Mouse (Mus musculus): ENCODE results near the gene Lalba. TPM values are rescaled to one million over a fixed set of nuclear protein-coding genes. Genes with fewer than 3 reads are reported as not detected.
"Not testable (repeated sequence)": the region's sequence is repeated elsewhere in the genome, so short reads cannot be mapped to it uniquely, and the experiment has no call there.

Lalba gene
- polyA plus RNA-seq (2014; fragmentation: Nextera tagmentation; extraction: Ambion mirVana) = not detected in 2 replicates

- no peak for ATAC-seq (ENCODE audit: low FRiP score, low TSS enrichment)
These were observed at the start of gene Lalba for GRCm38 (mm10) chr15:98482701-98483100. Gene Lalba, minus strand, starts transcription at chr15:98482721.

GRCm38 (mm10) chr15:98532281-98532680 is 49.8 kb upstream of the Lalba start:
- no peak for DNase-seq

More at GRCm38 (mm10) chr15:98482701-98483100, at the start of gene Lalba:
- H3K27ac ChIP-seq (replicated peaks; ENCODE audit: low read depth, low read length) = no peak within 1 kb of the TSS
- H3K4me3 ChIP-seq (replicated peaks; ENCODE audit: low read depth, low read length) = no peak within 1 kb of the TSS
- H3K4me2 ChIP-seq (ENCODE audit: low read length) = no peak within 1 kb of the TSS
- 59% methylated on average over 3 of the region's 3 CpGs for WGBS
- no peaks in the 10 kb centered on the region for H3K9me3 ChIP-seq (ENCODE audit: control insufficient read depth, low read length)
- no peaks in the 10 kb centered on the region for H3K4me1 ChIP-seq (ENCODE audit: control insufficient read depth, insufficient read depth, low read length)
- H3K36me3 ChIP-seq (ENCODE audit: control insufficient read depth, insufficient read depth, low read length) = no peaks in the 10 kb centered on the region
- H3K27me3 ChIP-seq (ENCODE audit: control insufficient read depth, insufficient read depth, low read length) = no peaks in the 10 kb centered on the region
- no peak within 1 kb of the TSS for H3K9ac ChIP-seq (replicated peaks; ENCODE audit: low read length)
- DNase-seq = no peak

GRCm38 (mm10) chr15:98528066-98528563 is 45.6 kb upstream of the Lalba start:
- H3K4me2 ChIP-seq (ENCODE audit: low read length) = no peak overlapping the region
- no peak overlapping the region for H3K27ac ChIP-seq (replicated peaks; ENCODE audit: low read depth, low read length)
- peaks cover 82% of the 10 kb centered on the region for H3K36me3 ChIP-seq (ENCODE audit: control insufficient read depth, insufficient read depth, low read length)
- no peaks in the 10 kb centered on the region for H3K27me3 ChIP-seq (ENCODE audit: control insufficient read depth, insufficient read depth, low read length)
- DNase-seq (no peak), ATAC-seq (ENCODE audit: low FRiP score, low TSS enrichment) (no peak)
- peaks cover 10% of the 10 kb centered on the region for H3K4me1 ChIP-seq (ENCODE audit: control insufficient read depth, insufficient read depth, low read length)
- no peak overlapping the region for H3K4me3 ChIP-seq (replicated peaks; ENCODE audit: low read depth, low read length)
- 84% methylated on average over 5 of the region's 5 CpGs for WGBS
- H3K9me3 ChIP-seq (ENCODE audit: control insufficient read depth, low read length) = no peaks in the 10 kb centered on the region
- H3K9ac ChIP-seq (replicated peaks; ENCODE audit: low read length) = no peak overlapping the region

More at GRCm38 (mm10) chr15:98532281-98532680, 49.8 kb upstream of the Lalba start:
- H3K27me3 ChIP-seq (ENCODE audit: control insufficient read depth, insufficient read depth, low read length) = no peaks in the 10 kb centered on the region
- peak overlapping the region; percentile 97; the same call in 1 of the 2 replicates for H3K9ac ChIP-seq (replicated peaks; ENCODE audit: low read length)
- no peak overlapping the region for H3K27ac ChIP-seq (replicated peaks; ENCODE audit: low read depth, low read length)
- H3K4me2 ChIP-seq (ENCODE audit: low read length) = peak overlapping the region; percentile 90
- WGBS = 42% methylated on average over 5 of the region's 5 CpGs
- H3K9me3 ChIP-seq (ENCODE audit: control insufficient read depth, low read length) = no peaks in the 10 kb centered on the region
- peak overlapping the region; percentile 80 for H3K4me3 ChIP-seq (replicated peaks; ENCODE audit: low read depth, low read length)
- no peak for ATAC-seq (ENCODE audit: low FRiP score, low TSS enrichment)
- H3K36me3 ChIP-seq (ENCODE audit: control insufficient read depth, insufficient read depth, low read length) = peaks cover 46% of the 10 kb centered on the region
- peaks cover 10% of the 10 kb centered on the region for H3K4me1 ChIP-seq (ENCODE audit: control insufficient read depth, insufficient read depth, low read length)

- Histone ChIP-seq H3K27ac (replicated peaks; ENCODE audit: low read depth, low read length) (no peak overlapping the region), H3K36me3 (ENCODE audit: control insufficient read depth, insufficient read depth, low read length) (peaks cover 91% of the 10 kb centered on the region), H3K4me3 (replicated peaks; ENCODE audit: low read depth, low read length) (no peak overlapping the region), H3K27me3 (ENCODE audit: control insufficient read depth, insufficient read depth, low read length) (no peaks in the 10 kb centered on the region), H3K4me2 (ENCODE audit: low read length) (no peak overlapping the region), H3K9ac (replicated peaks; ENCODE audit: low read length) (no peak overlapping the region), H3K9me3 (ENCODE audit: control insufficient read depth, low read length) (no peaks in the 10 kb centered on the region), H3K4me1 (ENCODE audit: control insufficient read depth, insufficient read depth, low read length) (peaks cover 2% of the 10 kb centered on the region)
- WGBS = 91% methylated on average over 5 of the region's 5 CpGs
- ATAC-seq (ENCODE audit: low FRiP score, low TSS enrichment) (no peak), DNase-seq (no peak)
These were observed 44.7 kb upstream of the Lalba start for GRCm38 (mm10) chr15:98527056-98527771.

- H3K4me2 ChIP-seq (ENCODE audit: low read length) = no peak overlapping the region
- no peak overlapping the region for H3K4me3 ChIP-seq (replicated peaks; ENCODE audit: low read depth, low read length)
- H3K36me3 ChIP-seq (ENCODE audit: control insufficient read depth, insufficient read depth, low read length) = peaks cover 96% of the 10 kb centered on the region
- no peaks in the 10 kb centered on the region for H3K4me1 ChIP-seq (ENCODE audit: control insufficient read depth, insufficient read depth, low read length)
- no peaks in the 10 kb centered on the region for H3K27me3 ChIP-seq (ENCODE audit: control insufficient read depth, insufficient read depth, low read length)
- no peak for ATAC-seq (ENCODE audit: low FRiP score, low TSS enrichment)
- WGBS = 74% methylated on average over 5 of the region's 5 CpGs
- H3K9ac ChIP-seq (replicated peaks; ENCODE audit: low read length) = no peak overlapping the region
- H3K27ac ChIP-seq (replicated peaks; ENCODE audit: low read depth, low read length) = no peak overlapping the region
- H3K9me3 ChIP-seq (ENCODE audit: control insufficient read depth, low read length) = no peaks in the 10 kb centered on the region
- DNase-seq = no peak
These were observed 43.5 kb upstream of the Lalba start for GRCm38 (mm10) chr15:98526057-98526456.

GRCm38 (mm10) chr15:98521245-98521644 is 38.7 kb upstream of the Lalba start:
- H3K27me3 ChIP-seq (ENCODE audit: control insufficient read depth, insufficient read depth, low read length) = no peaks in the 10 kb centered on the region
- no peak for DNase-seq
- no peak overlapping the region for H3K9ac ChIP-seq (replicated peaks; ENCODE audit: low read length)
- no peak overlapping the region for H3K27ac ChIP-seq (replicated peaks; ENCODE audit: low read depth, low read length)
- H3K4me1 ChIP-seq (ENCODE audit: control insufficient read depth, insufficient read depth, low read length) = no peaks in the 10 kb centered on the region
- no peaks in the 10 kb centered on the region for H3K9me3 ChIP-seq (ENCODE audit: control insufficient read depth, low read length)
- no peak for ATAC-seq (ENCODE audit: low FRiP score, low TSS enrichment)
- 96% methylated on average over 3 of the region's 3 CpGs for WGBS
- H3K4me3 ChIP-seq (replicated peaks; ENCODE audit: low read depth, low read length) = no peak overlapping the region
- H3K36me3 ChIP-seq (ENCODE audit: control insufficient read depth, insufficient read depth, low read length) = peaks cover 76% of the 10 kb centered on the region
- H3K4me2 ChIP-seq (ENCODE audit: low read length) = no peak overlapping the region

GRCm38 (mm10) chr15:98517380-98518355 is 35.1 kb upstream of the Lalba start:
- Histone ChIP-seq H3K9ac (replicated peaks; ENCODE audit: low read length) (no peak overlapping the region), H3K4me3 (replicated peaks; ENCODE audit: low read depth, low read length) (no peak overlapping the region), H3K4me2 (ENCODE audit: low read length) (no peak overlapping the region), H3K4me1 (ENCODE audit: control insufficient read depth, insufficient read depth, low read length) (no peaks in the 10 kb centered on the region), H3K27me3 (ENCODE audit: control insufficient read depth, insufficient read depth, low read length) (no peaks in the 10 kb centered on the region), H3K9me3 (ENCODE audit: control insufficient read depth, low read length) (no peaks in the 10 kb centered on the region), H3K36me3 (ENCODE audit: control insufficient read depth, insufficient read depth, low read length) (peaks cover 44% of the 10 kb centered on the region), H3K27ac (replicated peaks; ENCODE audit: low read depth, low read length) (no peak overlapping the region)
- DNase-seq (peak; percentile 68), ATAC-seq (ENCODE audit: low FRiP score, low TSS enrichment) (no peak)
- 71% methylated on average over 16 of the region's 16 CpGs for WGBS

- H3K27me3 ChIP-seq (ENCODE audit: control insufficient read depth, insufficient read depth, low read length); H3K9me3 ChIP-seq (ENCODE audit: control insufficient read depth, low read length); DNase-seq; H3K4me3 ChIP-seq (replicated peaks; ENCODE audit: low read depth, low read length); H3K9ac ChIP-seq (replicated peaks; ENCODE audit: low read length); H3K4me1 ChIP-seq (ENCODE audit: control insufficient read depth, insufficient read depth, low read length); H3K27ac ChIP-seq (replicated peaks; ENCODE audit: low read depth, low read length); ATAC-seq (ENCODE audit: low FRiP score, low TSS enrichment); H3K4me2 ChIP-seq (ENCODE audit: low read length): not testable (repeated sequence)
- H3K36me3 ChIP-seq (ENCODE audit: control insufficient read depth, insufficient read depth, low read length) = peaks cover 17% of the 10 kb centered on the region
- WGBS = 82% methylated on average over 2 of the region's 2 CpGs
These were observed 32.3 kb upstream of the Lalba start for GRCm38 (mm10) chr15:98514845-98515244.
